In genomic region chr7:66140095-66140494, GRCm38 (mm10) we compare ENCODE assay signal across 12 mouse cellular contexts. TPM values are rescaled to one million over a fixed set of nuclear protein-coding genes. Genes with fewer than 3 reads are reported as not detected.
DNase-seq lines count a peak whose midpoint lies in the region; ATAC-seq and TF ChIP-seq lines count a peak whose summit lies in the region.
"Had no signal": no experiment of that assay in that cellular context is flagged by ENCODE, and none has a peak within 500 bp of the region (broad histone marks: within the 10 kb centered on the region; RNA-seq: fewer than 3 reads in every experiment).

No protein-coding gene starts in this region.

- 0 out of 2 replicates have a peak overlapping the region, but pooled peaks have one; percentile 28 for H3K27ac ChIP-seq in heart, embryonic 12.5 days (ENCODE audit: poor library complexity, severe bottlenecking)
- H3K27ac ChIP-seq in heart, embryonic 11.5 days (ENCODE audit: low read depth, low read length), result no peak overlapping the region
- peak overlapping the region; percentile 60 for H3K27ac ChIP-seq in bone marrow macrophage, adult 2 months (ENCODE audit: insufficient read depth, low read depth, low read length)

- H3K9me3 ChIP-seq in heart, embryonic 12.5 days (replicated peaks), result no peaks in the 10 kb centered on the region
- H3K9me3 ChIP-seq in heart, embryonic 11.5 days (replicated peaks; ENCODE audit: control insufficient read depth, low read length), result no peaks in the 10 kb centered on the region

- no peak for TF ChIP-seq CTCF in bone marrow macrophage, adult 2 months (IDR thresholded peaks at IDR 0.05; ENCODE audit: low read depth, low read length)

- peak; percentile 50 for DNase-seq in lung, postnatal 36 days
- DNase-seq in lung, postnatal 14 days, result no peak
- no peak for DNase-seq in neural tube, embryonic 10.5 days (ENCODE audit: extremely low spot score, low spot score)
- DNase-seq in kidney, postnatal 14 days, result no peak
- DNase-seq: adrenal gland, adult 2 months; heart, postnatal 36 days; kidney, postnatal 4 days; right cerebral cortex, postnatal 4 days had no signal

- H3K4me3 ChIP-seq in heart, embryonic 12.5 days, result no peak overlapping the region
- H3K4me3 ChIP-seq in heart, embryonic 11.5 days (ENCODE audit: low read depth, low read length), result no peak overlapping the region
- H3K4me3 ChIP-seq in bone marrow macrophage, adult 2 months (ENCODE audit: insufficient read depth, low read length), result no peak overlapping the region

- no peaks in the 10 kb centered on the region for H3K27me3 ChIP-seq in heart, embryonic 12.5 days (replicated peaks)
- no peaks in the 10 kb centered on the region for H3K27me3 ChIP-seq in heart, embryonic 11.5 days (ENCODE audit: control insufficient read depth, insufficient read depth, low read length)

- ATAC-seq in heart, embryonic 12.5 days (ENCODE audit: insufficient number of reproducible peaks, low FRiP score), result no peak
- no peak for ATAC-seq in heart, embryonic 11.5 days (replicated peaks; ENCODE audit: insufficient number of reproducible peaks, low FRiP score, low TSS enrichment)
- peak; percentile 65 for ATAC-seq in megakaryocyte progenitor cell, adult 5-6 weeks (replicated peaks; ENCODE audit: poor library complexity)

- 73% methylated on average over 3 of the region's 3 CpGs for WGBS in heart, embryonic 12.5 days
- WGBS in heart, embryonic 11.5 days (ENCODE audit: insufficient replicate concordance), result 73% methylated on average over 3 of the region's 3 CpGs

- peaks cover 21% of the 10 kb centered on the region for H3K36me3 ChIP-seq in heart, embryonic 12.5 days
- no peaks in the 10 kb centered on the region for H3K36me3 ChIP-seq in heart, embryonic 11.5 days (ENCODE audit: control insufficient read depth, insufficient read depth, low read length)

- peaks cover 61% of the 10 kb centered on the region for H3K4me1 ChIP-seq in heart, embryonic 12.5 days (replicated peaks)
- H3K4me1 ChIP-seq in heart, embryonic 11.5 days (ENCODE audit: control insufficient read depth, insufficient read depth, low read length), result peaks cover 4% of the 10 kb centered on the region
- peaks cover 55% of the 10 kb centered on the region for H3K4me1 ChIP-seq in bone marrow macrophage, adult 2 months (ENCODE audit: control insufficient read depth, insufficient read depth, low read length)

- TF ChIP-seq POLR2A in bone marrow macrophage, adult 2 months (IDR thresholded peaks at IDR 0.05; ENCODE audit: borderline replicate concordance, low read depth, low read length), result no peak

- no peak overlapping the region for H3K4me2 ChIP-seq in heart, embryonic 12.5 days
- H3K4me2 ChIP-seq in heart, embryonic 11.5 days, result no peak overlapping the region

- no peak overlapping the region for H3K9ac ChIP-seq in heart, embryonic 12.5 days
- H3K9ac ChIP-seq in heart, embryonic 11.5 days (ENCODE audit: low read depth, low read length), result no peak overlapping the region

RNA-seq across cellular contexts. Expression of gene Chsy1, which starts 30.8 kb away (rescaled TPM):
- 13.3 and 15.5 TPM in 2 replicates for polyA plus RNA-seq in heart, embryonic 12.5 days (2016; fragmentation: Nextera tagmentation; extraction: Ambion mirVana)
- 24.1 and 29.0 TPM in 2 replicates for polyA plus RNA-seq in heart, embryonic 11.5 days (2014; fragmentation: Nextera tagmentation; extraction: Ambion mirVana)
- polyA plus RNA-seq in bone marrow macrophage, adult 2 months (2012; ENCODE audit: insufficient read depth, insufficient read length, missing spikeins), result 10.8 and 11.8 TPM in 2 replicates
- total RNA-seq in megakaryocyte progenitor cell, adult 5-6 weeks (2015), result 37.9 and 38.3 TPM in 2 replicates
- total RNA-seq in megakaryocyte progenitor cell, adult 5-6 weeks (2017), result 62.1 and 68.0 TPM in 2 replicates
